In the genomic region with DNA sequence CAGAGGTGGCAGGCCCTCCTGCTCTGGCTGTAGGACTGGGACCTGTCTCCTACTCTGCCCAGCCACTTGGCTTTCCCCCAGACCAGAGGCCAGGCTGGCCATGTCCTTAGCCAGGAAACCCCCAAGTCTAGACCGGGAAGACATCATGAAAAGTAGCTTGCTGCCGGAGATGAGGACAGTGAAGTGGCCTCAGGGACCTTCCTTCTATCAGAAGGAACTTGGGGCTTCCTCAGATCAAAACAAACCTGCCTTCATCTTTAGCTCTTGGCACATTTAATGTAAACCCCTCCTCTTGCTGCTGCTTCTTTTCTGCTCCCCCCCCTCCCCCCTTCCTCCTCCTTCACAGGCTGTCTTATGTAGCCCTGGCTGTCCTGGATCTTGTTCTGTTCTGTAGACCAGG, we compare ENCODE assay signal across 12 mouse cellular contexts. TPM values are rescaled to one million over a fixed set of nuclear protein-coding genes. Genes with fewer than 3 reads are reported as not detected.
DNase-seq lines count a peak whose midpoint lies in the region; ATAC-seq lines count a peak whose summit lies in the region.
"Had no signal": no experiment of that assay in that cellular context is flagged by ENCODE, and none has a peak within 500 bp of the region (broad histone marks: within the 10 kb centered on the region; RNA-seq: fewer than 3 reads in every experiment).

No protein-coding gene starts in this region.

- WGBS in heart, embryonic 12.5 days: 35% methylated on average over 2 of the region's 2 CpGs
- 50% methylated on average over 2 of the region's 2 CpGs for WGBS in neural tube, embryonic 11.5 days
- WGBS in limb, embryonic 13.5 days: 57% methylated on average over 2 of the region's 2 CpGs

- peaks cover 49% of the 10 kb centered on the region for H3K4me1 ChIP-seq in heart, embryonic 12.5 days (replicated peaks)
- peaks cover 9% of the 10 kb centered on the region for H3K4me1 ChIP-seq in neural tube, embryonic 11.5 days (ENCODE audit: control insufficient read depth, insufficient read depth, low read length)
- peaks cover 47% of the 10 kb centered on the region for H3K4me1 ChIP-seq in limb, embryonic 13.5 days

- intact Hi-C loops in heart, postnatal 10 days (cut with DNase I): loop anchor here (2.0 to 5.0 kb wide), 2 partner anchors 47 to 108 kb away; no protein-coding TSS in a partner anchor
- intact Hi-C loops in gastrocnemius, postnatal 14 days (cut with DNase I; ENCODE audit: low total_unique reads): no loop called here

- H3K9ac ChIP-seq in heart, embryonic 12.5 days: no peak overlapping the region
- H3K9ac ChIP-seq in neural tube, embryonic 11.5 days (ENCODE audit: low read length): no peak overlapping the region
- no peak overlapping the region for H3K9ac ChIP-seq in limb, embryonic 13.5 days

- peaks cover 39% of the 10 kb centered on the region for H3K36me3 ChIP-seq in heart, embryonic 12.5 days
- peaks cover 19% of the 10 kb centered on the region for H3K36me3 ChIP-seq in neural tube, embryonic 11.5 days (ENCODE audit: control insufficient read depth, insufficient read depth, low read length)
- H3K36me3 ChIP-seq in limb, embryonic 13.5 days: peaks cover 37% of the 10 kb centered on the region

- DNase-seq in heart, postnatal 10 days: no peak
- no peak for DNase-seq in neural tube, embryonic 11.5 days (ENCODE audit: low spot score)
- no peak for DNase-seq in neural tube, embryonic 10.5 days (ENCODE audit: extremely low spot score, low spot score)
- DNase-seq in thymus, postnatal 36 days: peak; percentile 48 to 50
- no peak for DNase-seq in gastrocnemius, postnatal 14 days
- DNase-seq in retina, postnatal 1 day: no peak
- DNase-seq: gastrocnemius, postnatal 25 days; kidney, postnatal 4 days; right cerebral cortex, postnatal 14 days had no signal

- no peak overlapping the region for H3K4me3 ChIP-seq in heart, embryonic 12.5 days
- no peak overlapping the region for H3K4me3 ChIP-seq in neural tube, embryonic 11.5 days (ENCODE audit: low read depth, low read length)
- H3K4me3 ChIP-seq in limb, embryonic 13.5 days: no peak overlapping the region

- H3K27me3 ChIP-seq in heart, embryonic 12.5 days (replicated peaks): no peaks in the 10 kb centered on the region
- H3K27me3 ChIP-seq in neural tube, embryonic 11.5 days (ENCODE audit: control insufficient read depth, insufficient read depth, low read length): no peaks in the 10 kb centered on the region
- H3K27me3 ChIP-seq in limb, embryonic 13.5 days: no peaks in the 10 kb centered on the region
- H3K27me3 ChIP-seq: megakaryocyte, embryonic 14.5 days had no signal

- no peak overlapping the region for H3K4me2 ChIP-seq in heart, embryonic 12.5 days
- no peak overlapping the region for H3K4me2 ChIP-seq in neural tube, embryonic 11.5 days (ENCODE audit: low read depth)
- no peak overlapping the region for H3K4me2 ChIP-seq in limb, embryonic 13.5 days (replicated peaks)

- H3K9me3 ChIP-seq in heart, embryonic 12.5 days (replicated peaks): no peaks in the 10 kb centered on the region
- no peaks in the 10 kb centered on the region for H3K9me3 ChIP-seq in neural tube, embryonic 11.5 days (ENCODE audit: control insufficient read depth, low read length)
- no peaks in the 10 kb centered on the region for H3K9me3 ChIP-seq in limb, embryonic 13.5 days
- H3K9me3 ChIP-seq: megakaryocyte, embryonic 14.5 days had no signal

- peak overlapping the region; percentile 70; the same call in 1 of the 2 replicates for H3K27ac ChIP-seq in heart, embryonic 12.5 days (ENCODE audit: poor library complexity, severe bottlenecking)
- 0 out of 2 replicates have a peak overlapping the region, but pooled peaks have one; percentile 10 for H3K27ac ChIP-seq in neural tube, embryonic 11.5 days (ENCODE audit: low read depth, low read length)
- peak overlapping the region; percentile 6; the same call in 1 of the 2 replicates for H3K27ac ChIP-seq in limb, embryonic 13.5 days

- no peak for ATAC-seq in heart, embryonic 12.5 days (ENCODE audit: insufficient number of reproducible peaks, low FRiP score)
- ATAC-seq in neural tube, embryonic 11.5 days (ENCODE audit: insufficient read depth, low FRiP score, low TSS enrichment): no peak
- ATAC-seq in limb, embryonic 13.5 days (ENCODE audit: low FRiP score, low read depth): no peak

RNA-seq across cellular contexts. Expression of gene Ncf1, which starts 4.8 kb away (rescaled TPM):
- polyA plus RNA-seq in heart, embryonic 12.5 days (2016; fragmentation: Nextera tagmentation; extraction: Ambion mirVana): 2.0 and 2.2 TPM in 2 replicates
- 1 to 10 TPM; 2.9 to 4.6 TPM for total RNA-seq in heart, postnatal 10 days (2021)
- 2.5 and 3.1 TPM in 2 replicates for polyA plus RNA-seq in neural tube, embryonic 11.5 days (2014; fragmentation: Nextera tagmentation; extraction: Ambion mirVana)
- polyA plus RNA-seq in limb, embryonic 13.5 days (2015; fragmentation: Nextera tagmentation; extraction: Ambion mirVana): 2.7 and 2.8 TPM in 2 replicates
- total RNA-seq in gastrocnemius, postnatal 14 days (2021): 1 to 10 TPM; 2.6 to 4.2 TPM

RNA-seq across cellular contexts. Expression of gene Gtf2ird2, which starts 50.4 kb away (rescaled TPM):
- 6.5 and 6.9 TPM in 2 replicates for polyA plus RNA-seq in heart, embryonic 12.5 days (2016; fragmentation: Nextera tagmentation; extraction: Ambion mirVana)
- total RNA-seq in heart, postnatal 10 days (2021): 1 to 10 TPM; 7.4 to 7.7 TPM
- polyA plus RNA-seq in neural tube, embryonic 11.5 days (2014; fragmentation: Nextera tagmentation; extraction: Ambion mirVana): 6.9 and 8.6 TPM in 2 replicates
- polyA plus RNA-seq in limb, embryonic 13.5 days (2015; fragmentation: Nextera tagmentation; extraction: Ambion mirVana): 11.0 and 11.9 TPM in 2 replicates
- total RNA-seq in gastrocnemius, postnatal 14 days (2021): 1 to 10 TPM; 4.8 to 5.4 TPM

RNA-seq across cellular contexts. Expression of gene Rcc1l, which starts 57.6 kb away (rescaled TPM):
- 25.4 and 26.9 TPM in 2 replicates for polyA plus RNA-seq in heart, embryonic 12.5 days (2016; fragmentation: Nextera tagmentation; extraction: Ambion mirVana)
- total RNA-seq in heart, postnatal 10 days (2021): 10 to 100 TPM; 25.3 to 29.2 TPM
- 23.6 and 25.4 TPM in 2 replicates for polyA plus RNA-seq in neural tube, embryonic 11.5 days (2014; fragmentation: Nextera tagmentation; extraction: Ambion mirVana)
- polyA plus RNA-seq in limb, embryonic 13.5 days (2015; fragmentation: Nextera tagmentation; extraction: Ambion mirVana): 34.2 and 35.1 TPM in 2 replicates
- 10 to 100 TPM; 13.9 to 18.3 TPM for total RNA-seq in gastrocnemius, postnatal 14 days (2021)

Comparison
In these comparisons a context has a peak if more than half of its experiments do, and no peak if none do; other contexts are left out.
1. H3K27ac ChIP-seq: peak in every context shown above with its lines; median percentile 70 in heart, embryonic 12.5 days; 10 in neural tube, embryonic 11.5 days; 6 in limb, embryonic 13.5 days.
2. DNase-seq: peak in thymus, postnatal 36 days (2 of 2); none in heart, postnatal 10 days (0 of 2), neural tube, embryonic 11.5 days (single experiment), neural tube, embryonic 10.5 days (single experiment), gastrocnemius, postnatal 14 days (single experiment) and retina, postnatal 1 day (single experiment).